Mouse (Mus musculus) hindbrain, postnatal 0 days (tissue): ENCODE data around the gene Btbd9. TPM values are rescaled to one million over a fixed set of nuclear protein-coding genes. Genes with fewer than 3 reads are reported as not detected.

Experiments used
- ATAC-seq: fragments of 200-750 bp; cut with Nextera tagmentation; 2 replicates; pipeline ENCODE4 v1.8.0; 2017; ENCODE audit warnings: mild to moderate bottlenecking, moderate TSS enrichment, moderate library complexity
- DNase-seq: peaks from one replicate; pipeline ENCODE4 v3.0.0-alpha.2; 2015; ENCODE audit warnings: low spot score
- H3K27ac ChIP-seq: fragments of 300-500 bp; sonication (generic); 2 replicates; pipeline ENCODE4 v1.5.1; 2014; ENCODE audit warnings: mild to moderate bottlenecking
- H3K27me3 ChIP-seq: fragments of 300-500 bp; sonication (generic); 2 replicates; pipeline ENCODE4 v1.6.1; 2014; ENCODE audit warnings: low read length, mixed read lengths; ENCODE audit not compliant: insufficient read depth
- H3K36me3 ChIP-seq: fragments of 300-500 bp; sonication (generic); 2 replicates; pipeline ENCODE4 v1.6.1; 2014; ENCODE audit warnings: low read length, mixed read lengths; ENCODE audit not compliant: insufficient read depth
- H3K4me1 ChIP-seq: fragments of 300-500 bp; sonication (generic); 2 replicates; pipeline ENCODE4 v1.6.1; 2014; ENCODE audit warnings: antibody characterized with exemption, low read length, mixed read lengths; ENCODE audit not compliant: insufficient read depth
- H3K4me2 ChIP-seq: fragments of 300-500 bp; sonication (generic); 2 replicates; pipeline ENCODE4 v1.6.1; 2014; ENCODE audit warnings: low read depth, mild to moderate bottlenecking, low read length, moderate library complexity, mixed read lengths
- H3K4me3 ChIP-seq: fragments of 300-500 bp; sonication (generic); 2 replicates; pipeline ENCODE4 v1.5.1; 2014; ENCODE audit warnings: low read length
- H3K9ac ChIP-seq: fragments of 300-500 bp; sonication (generic); replicated peaks from 2 replicates; pipeline ENCODE4 v1.6.1; 2014; ENCODE audit warnings: mild to moderate bottlenecking, low read length, moderate library complexity, mixed read lengths
- H3K9me3 ChIP-seq: fragments of 300-500 bp; sonication (generic); 2 replicates; pipeline ENCODE4 v1.6.1; 2016; ENCODE audit warnings: low read length, mixed read lengths
- CTCF ChIP-seq: IDR thresholded peaks from 2 replicates; pipeline ENCODE4 v1.5.1; 2016; ENCODE audit warnings: antibody characterized with exemption, control low read depth, low read depth
- WGBS: fragments of 180-500 bp; shearing (Covaris S2); extraction: QIAGEN DNeasy Blood & Tissue Kit; methylation state at CpG from one replicate; pipeline ENCODE4 v1.1.7; 2014; 5-methylcytosine and 5-hydroxymethylcytosine counted together
- polyA plus RNA-seq: library from polyadenylated mRNA; unstranded; fragments of >200 nt; fragmentation: Nextera tagmentation; extraction: Ambion mirVana; gene quantifications from 2 replicates; pipeline ENCODE4 v1.2.1, GENCODE M21; 2015
- total RNA-seq: library from RNA; depleted of rRNA; stranded (reverse); fragments of >200 nt; gene quantifications from 2 replicates; pipeline ENCODE4 v1.2.3, GENCODE M21; 2014

Btbd9 gene
- total and polyA plus RNA-seq, 2 experiments from 2014 or later = 67.7 to 122 TPM

DNA sequence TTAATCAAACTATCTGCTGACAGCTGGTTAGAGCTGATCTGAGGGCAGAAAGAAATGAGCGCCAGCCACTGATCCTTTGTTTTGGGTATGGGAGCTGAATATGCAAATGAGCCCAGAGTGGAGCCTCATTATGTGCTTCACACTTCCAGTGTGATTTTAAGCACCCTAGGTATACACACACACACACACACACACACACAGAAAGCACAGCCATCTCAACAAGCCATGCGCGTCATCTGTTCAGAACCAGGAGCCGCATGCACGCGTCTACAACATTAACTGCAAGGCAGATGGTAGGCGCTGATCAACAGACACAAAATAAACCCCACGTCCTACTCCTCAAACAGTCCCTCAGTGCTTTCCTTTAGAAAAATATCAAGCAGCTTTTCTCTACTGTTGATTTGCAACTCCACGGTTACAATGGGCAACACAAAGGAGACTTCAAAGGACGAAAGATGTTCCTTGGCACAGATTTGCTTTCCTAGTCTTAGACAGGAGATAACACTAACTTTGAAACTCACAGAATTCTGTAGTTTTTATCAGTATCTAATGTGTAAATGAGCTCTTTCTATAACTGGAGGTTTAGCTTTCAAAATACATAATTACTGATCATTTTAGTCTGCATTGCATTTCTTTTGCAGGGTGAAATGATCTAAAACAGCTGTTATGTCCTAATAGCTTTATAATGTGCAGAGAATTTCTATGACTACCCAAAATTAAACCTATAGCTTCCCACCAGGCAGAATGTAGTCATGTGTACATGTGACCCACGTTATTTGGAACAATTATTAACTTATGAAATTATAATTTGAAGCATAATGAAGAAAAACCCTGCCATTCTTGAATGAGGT is 78.5 kb downstream of the Btbd9 start:
- Histone ChIP-seq H3K4me3 (no peak overlapping the region), H3K4me2 (no peak overlapping the region), H3K27ac (peak overlapping the region; percentile 51; the same call in 1 of the 2 replicates), H3K27me3 (no peaks in the 10 kb centered on the region), H3K9ac (no peak overlapping the region), H3K36me3 (no peaks in the 10 kb centered on the region), H3K4me1 (peaks cover 6% of the 10 kb centered on the region), H3K9me3 (no peaks in the 10 kb centered on the region)
- DNase-seq = peak; percentile 58
- 27% methylated on average over 11 of the region's 11 CpGs for WGBS
- TF ChIP-seq CTCF = no peak
- ATAC-seq = 0 out of 2 replicates have a peak, but pooled peaks have one; percentile 32

- peaks cover 6% of the 10 kb centered on the region for H3K4me1 ChIP-seq
- DNase-seq (no peak), ATAC-seq (no peak)
- H3K36me3 ChIP-seq = no peaks in the 10 kb centered on the region
- no peaks in the 10 kb centered on the region for H3K9me3 ChIP-seq
- H3K4me2 ChIP-seq = no peak overlapping the region
- H3K27me3 ChIP-seq = no peaks in the 10 kb centered on the region
- H3K9ac ChIP-seq = no peak overlapping the region
- no peak for TF ChIP-seq CTCF
- H3K4me3 ChIP-seq = no peak overlapping the region
- H3K27ac ChIP-seq = no peak overlapping the region
- 73% methylated on average over 2 of the region's 2 CpGs for WGBS
Measured at GRCm38 (mm10) chr17:30495567-30495966, 80.7 kb downstream of the Btbd9 start.

DNA sequence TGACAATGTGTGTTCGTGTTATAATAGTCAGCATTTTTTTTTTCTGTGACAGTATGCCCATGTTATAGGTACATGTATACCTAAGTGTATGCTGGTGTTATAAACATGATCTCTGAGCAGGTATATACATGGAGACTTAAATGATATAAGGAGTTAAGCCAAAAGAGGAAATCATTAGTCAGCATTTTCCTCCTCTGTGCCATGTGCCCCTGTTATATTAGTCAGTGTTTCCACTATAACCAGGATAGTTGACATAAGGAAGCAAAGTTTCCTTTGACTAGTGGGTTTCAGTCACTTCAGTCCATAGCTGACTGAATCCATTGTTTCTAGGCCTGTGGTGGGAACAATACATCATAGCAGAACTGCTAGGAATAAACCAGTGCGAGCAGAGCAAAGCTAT is 81.1 kb downstream of the Btbd9 start:
- Histone ChIP-seq H3K4me2 (no peak overlapping the region), H3K27ac (no peak overlapping the region), H3K9me3 (no peaks in the 10 kb centered on the region), H3K4me1 (peaks cover 6% of the 10 kb centered on the region), H3K4me3 (no peak overlapping the region), H3K27me3 (no peaks in the 10 kb centered on the region), H3K36me3 (no peaks in the 10 kb centered on the region), H3K9ac (no peak overlapping the region)
- 67% methylated on average over 2 of the region's 2 CpGs for WGBS
- ATAC-seq = no peak
- no peak for DNase-seq
- TF ChIP-seq CTCF = no peak

DNA sequence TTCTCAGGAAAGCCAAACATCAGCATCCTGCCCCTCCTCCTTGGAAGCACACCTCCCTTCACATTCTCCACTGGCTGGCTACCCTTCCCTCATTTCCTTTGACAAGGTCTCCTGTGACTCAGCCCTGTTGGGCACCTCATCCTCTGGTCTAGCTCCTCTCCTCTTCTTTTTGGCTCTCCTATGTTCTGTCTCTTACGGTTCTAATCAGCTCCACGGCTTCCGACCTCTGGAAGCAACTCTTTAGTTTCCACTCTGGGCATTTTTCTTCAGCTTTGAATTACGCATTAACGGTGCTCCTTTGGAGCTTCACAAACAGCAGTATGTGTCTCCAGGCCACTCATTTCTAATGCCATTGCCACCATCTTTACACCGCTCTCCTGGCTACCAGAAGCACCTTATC is 82.8 kb downstream of the Btbd9 start:
- no peak overlapping the region for H3K4me3 ChIP-seq
- 95% methylated on average over 6 of the region's 6 CpGs for WGBS
- peaks cover 6% of the 10 kb centered on the region for H3K4me1 ChIP-seq
- H3K27ac ChIP-seq = no peak overlapping the region
- ATAC-seq = no peak
- no peaks in the 10 kb centered on the region for H3K27me3 ChIP-seq
- no peak for DNase-seq
- no peaks in the 10 kb centered on the region for H3K36me3 ChIP-seq
- no peaks in the 10 kb centered on the region for H3K9me3 ChIP-seq
- no peak for TF ChIP-seq CTCF
- no peak overlapping the region for H3K4me2 ChIP-seq
- no peak overlapping the region for H3K9ac ChIP-seq

DNA sequence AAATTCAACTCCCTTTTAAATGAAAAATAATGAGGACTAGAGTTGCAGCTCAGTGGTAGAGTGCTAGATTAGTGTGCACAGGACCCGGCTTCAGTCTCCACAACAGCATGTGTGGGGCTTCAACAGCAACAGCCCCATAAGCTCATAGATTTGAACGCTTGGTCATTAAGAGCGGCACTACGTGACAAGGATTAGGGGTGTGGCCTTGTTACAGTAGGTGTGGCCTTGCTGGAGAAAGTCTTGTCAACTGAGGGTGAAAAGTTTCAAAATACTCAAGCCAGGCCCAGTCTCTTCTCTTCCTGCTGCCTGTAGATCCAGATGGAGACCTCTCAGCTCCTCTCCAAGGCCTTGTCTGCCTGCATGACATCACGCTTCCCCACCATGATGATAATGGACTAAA is 84.1 kb downstream of the Btbd9 start:
- no peak for TF ChIP-seq CTCF
- no peak overlapping the region for H3K4me3 ChIP-seq

DNA sequence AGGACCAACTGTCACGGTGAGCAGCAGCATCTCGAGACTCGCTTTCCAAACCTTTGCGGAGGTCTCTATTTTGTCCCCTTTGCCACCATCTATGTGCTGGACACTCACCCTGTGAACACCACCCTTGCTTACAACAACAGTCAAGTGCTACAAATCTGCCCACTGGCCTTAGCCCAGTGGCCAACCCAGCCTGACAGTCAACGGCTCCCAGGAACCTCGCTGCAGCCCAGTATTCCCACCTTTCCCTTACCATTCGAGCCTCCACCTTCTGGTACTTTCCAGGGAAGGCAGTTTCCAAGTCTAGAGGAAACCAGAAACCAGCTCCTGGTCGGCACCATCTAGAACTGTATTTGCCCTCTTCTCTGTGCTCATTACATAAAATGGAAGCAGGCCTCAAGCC is 84.7 kb downstream of the Btbd9 start:
- 94% methylated on average over 8 of the region's 8 CpGs for WGBS
- Histone ChIP-seq H3K27ac (no peak overlapping the region), H3K9me3 (no peaks in the 10 kb centered on the region), H3K4me1 (no peaks in the 10 kb centered on the region), H3K9ac (no peak overlapping the region), H3K4me3 (no peak overlapping the region), H3K4me2 (no peak overlapping the region), H3K36me3 (no peaks in the 10 kb centered on the region), H3K27me3 (no peaks in the 10 kb centered on the region)
- ATAC-seq = no peak
- TF ChIP-seq CTCF = no peak
- DNase-seq = no peak

More for the DNA sequence above, 84.1 kb downstream of the Btbd9 start:
- DNase-seq = no peak
- no peak overlapping the region for H3K9ac ChIP-seq
- no peaks in the 10 kb centered on the region for H3K36me3 ChIP-seq
- no peaks in the 10 kb centered on the region for H3K9me3 ChIP-seq
- no peak overlapping the region for H3K4me2 ChIP-seq
- no peak for ATAC-seq
- no peak overlapping the region for H3K27ac ChIP-seq
- 97% methylated on average over 5 of the region's 5 CpGs for WGBS
- no peaks in the 10 kb centered on the region for H3K27me3 ChIP-seq
- H3K4me1 ChIP-seq = no peaks in the 10 kb centered on the region

GRCm38 (mm10) chr17:30490601-30491000 is 85.7 kb downstream of the Btbd9 start:
- Histone ChIP-seq H3K9me3 (no peaks in the 10 kb centered on the region), H3K4me1 (no peaks in the 10 kb centered on the region), H3K9ac (no peak overlapping the region), H3K27me3 (no peaks in the 10 kb centered on the region), H3K4me2 (no peak overlapping the region), H3K4me3 (no peak overlapping the region), H3K27ac (no peak overlapping the region), H3K36me3 (no peaks in the 10 kb centered on the region)
- ATAC-seq = no peak
- WGBS = 59% methylated on average over 7 of the region's 7 CpGs
- TF ChIP-seq CTCF = no peak
- DNase-seq = no peak
